Mouse (Mus musculus) limb, embryonic 14.5 days (tissue): ENCODE data around the gene Net1. TPM values are rescaled to one million over a fixed set of nuclear protein-coding genes. Genes with fewer than 3 reads are reported as not detected.
A peak's percentile ranks its signal among the peaks of the same experiment; 100 is the strongest.

Experiments
- ATAC-seq: fragments of 200-750 bp; cut with Nextera tagmentation; 2 replicates; pipeline ENCODE4 v1.8.0; 2017; ENCODE audit warnings: low read depth, moderate number of reproducible peaks, moderate TSS enrichment; ENCODE audit not compliant: low FRiP score
- DNase-seq: peaks from one replicate; pipeline ENCODE4 v3.0.0-alpha.2; 2015; ENCODE audit warnings: low spot score
- H3K27ac ChIP-seq: fragments of 300-500 bp; sonication (generic); replicated peaks from 2 replicates; pipeline ENCODE4 v1.5.1; 2014; ENCODE audit warnings: low read depth, mild to moderate bottlenecking, low read length, moderate library complexity, mixed read lengths
- H3K27me3 ChIP-seq: fragments of 300-500 bp; sonication (generic); 2 replicates; pipeline ENCODE4 v1.6.1; 2014; ENCODE audit warnings: low read length, mixed read lengths; ENCODE audit not compliant: control insufficient read depth, insufficient read depth
- H3K36me3 ChIP-seq: fragments of 300-500 bp; sonication (generic); 2 replicates; pipeline ENCODE4 v1.6.1; 2014; ENCODE audit warnings: mild to moderate bottlenecking, low read length, moderate library complexity, mixed read lengths; ENCODE audit not compliant: control insufficient read depth, insufficient read depth
- H3K4me1 ChIP-seq: fragments of 300-500 bp; sonication (generic); 2 replicates; pipeline ENCODE4 v1.6.1; 2014; ENCODE audit warnings: antibody characterized with exemption, low read length, mixed read lengths; ENCODE audit not compliant: control insufficient read depth, insufficient read depth
- H3K4me2 ChIP-seq: fragments of 300-500 bp; sonication (generic); replicated peaks from 2 replicates; pipeline ENCODE4 v1.6.1; 2014; ENCODE audit warnings: low read depth, mild to moderate bottlenecking, low read length, moderate library complexity; ENCODE audit not compliant: severe bottlenecking
- H3K4me3 ChIP-seq: fragments of 300-500 bp; sonication (generic); replicated peaks from 2 replicates; pipeline ENCODE4 v1.5.1; 2014; ENCODE audit warnings: low read length
- H3K9ac ChIP-seq: fragments of 300-500 bp; sonication (generic); 2 replicates; pipeline ENCODE4 v1.6.1; 2014; ENCODE audit warnings: mild to moderate bottlenecking, low read depth, low read length, moderate library complexity; ENCODE audit not compliant: severe bottlenecking
- H3K9me3 ChIP-seq: fragments of 300-500 bp; sonication (generic); 2 replicates; pipeline ENCODE4 v1.6.1; 2016; ENCODE audit warnings: low read length; ENCODE audit not compliant: control insufficient read depth
- POLR2A ChIP-seq: fragments of 200-500 bp; IDR thresholded peaks from 2 replicates; pipeline ENCODE4 v1.8.0; 2012; ENCODE audit warnings: inconsistent platforms, mild to moderate bottlenecking, moderate library complexity, borderline replicate concordance; ENCODE audit not compliant: insufficient read depth, insufficient read length; ENCODE audit errors: extremely low read depth
- WGBS: fragments of 180-500 bp; shearing (Covaris S2); extraction: QIAGEN DNeasy Blood & Tissue Kit; methylation state at CpG from one replicate; pipeline ENCODE4 v1.1.7; 2014; 5-methylcytosine and 5-hydroxymethylcytosine counted together
- polyA plus RNA-seq, 2 experiments: library from polyadenylated mRNA; depleted of rRNA in 1 of 2; stranded (reverse) in 1 of 2; unstranded in 1 of 2; fragments of >200 nt; fragmentation: Nextera tagmentation in 1 of 2; extraction: Ambion mirVana in 1 of 2; gene quantifications; 2 replicates each; pipeline versions ENCODE4 v1.2.1 to v1.2.3; 2012 to 2014

The Net1 gene
- polyA plus RNA-seq (2012; rRNA removed) (70.0 and 71.8 TPM in 2 replicates), polyA plus RNA-seq (2014; fragmentation: Nextera tagmentation; extraction: Ambion mirVana) (115 TPM in 2 replicates)

DNA sequence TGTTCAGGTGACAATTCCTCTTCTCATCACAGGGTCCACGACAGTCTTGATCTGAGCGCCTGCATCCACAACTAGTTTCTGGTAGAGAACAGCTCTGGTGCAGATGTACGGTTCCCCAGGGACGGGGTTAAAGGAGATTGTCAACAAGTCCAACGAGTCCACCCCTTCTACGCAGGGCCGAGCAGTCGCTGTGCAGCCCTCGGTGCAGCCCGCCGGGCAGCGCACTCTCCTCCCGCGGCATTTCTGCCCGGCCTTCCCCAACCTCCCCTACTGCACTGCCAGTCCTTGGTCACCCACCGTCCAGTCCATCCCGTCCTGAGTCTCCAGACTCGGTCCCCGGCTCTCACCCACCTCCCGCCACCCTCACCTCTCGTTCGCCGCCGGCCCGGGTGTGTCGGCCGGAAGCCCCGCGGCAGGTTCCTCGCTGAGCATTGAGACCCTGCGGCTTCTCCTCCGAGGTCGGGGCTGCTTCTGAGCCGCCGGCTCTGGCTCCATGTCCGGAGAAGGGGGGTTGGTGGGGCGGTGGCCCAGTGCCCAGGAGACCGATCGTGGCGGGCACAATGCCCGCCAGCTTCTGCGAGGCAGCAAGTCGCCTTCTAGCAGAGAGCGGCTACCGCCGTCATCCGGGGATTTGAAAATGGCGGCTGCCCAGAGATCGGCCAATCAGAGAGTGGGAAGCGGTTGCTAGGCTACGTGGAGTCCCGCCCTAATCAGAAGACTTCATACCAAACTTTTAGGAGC is at the start of gene Net1, which contains the start of gene Tubal3:
Net1 (minus strand) TSS at position 650 of the 741 bp plus-strand sequence.
Tubal3 (plus strand) TSS at position 704 of the 741 bp plus-strand sequence.
- Histone ChIP-seq H3K4me2 (peak within 1 kb of the TSS; percentile 77), H3K9me3 (no peaks in the 10 kb centered on the region), H3K4me1 (0 out of 2 replicates have a peak, but pooled peaks cover 6% of the 10 kb centered on the region), H3K27me3 (no peaks in the 10 kb centered on the region), H3K27ac (no peak within 1 kb of the TSS), H3K4me3 (peak within 1 kb of the TSS; percentile 91), H3K9ac (peak within 1 kb of the TSS; percentile 86), H3K36me3 (peaks cover 8% of the 10 kb centered on the region; the same call in 1 of the 2 replicates)
- DNase-seq (peak; percentile 96), ATAC-seq (peak; percentile 98)
- WGBS, result under 1% methylated on average over 49 of the region's 52 CpGs
- TF ChIP-seq POLR2A, result peak; percentile 66; the same call in 1 of the 2 replicates

DNA sequence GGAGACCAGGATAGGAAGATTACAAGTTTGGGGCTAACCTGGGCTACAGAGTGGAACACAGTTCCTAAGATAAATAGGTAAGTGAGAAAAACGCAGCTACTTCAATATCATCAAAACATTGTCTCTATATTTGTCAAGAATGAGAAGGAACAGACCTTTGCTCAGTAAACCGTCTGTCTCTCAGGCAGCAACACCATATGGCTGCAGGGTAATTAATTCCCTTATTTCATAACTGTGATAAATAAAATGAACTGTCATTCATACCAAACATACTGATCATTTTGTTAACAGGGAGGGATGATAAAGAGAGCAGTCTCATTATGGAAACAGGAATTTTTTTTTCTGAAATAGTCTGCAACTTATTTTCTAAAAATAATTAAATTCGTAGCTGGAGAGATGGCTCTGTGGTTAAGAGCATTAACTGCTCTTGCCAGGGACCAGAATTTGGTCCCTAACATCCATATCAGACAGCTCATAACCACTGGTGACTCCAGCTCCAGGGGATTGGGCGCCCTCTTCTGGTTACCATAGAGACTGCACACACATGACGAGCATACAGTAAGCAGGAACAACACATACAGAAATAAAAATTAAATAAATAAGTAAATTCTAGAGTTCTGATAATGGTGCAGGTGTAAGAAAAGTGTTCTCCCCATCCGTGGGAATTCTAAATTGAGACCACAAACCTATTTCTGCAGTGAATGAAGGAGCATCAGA is 33.3 kb upstream of the Net1 start:
- no peaks in the 10 kb centered on the region for H3K9me3 ChIP-seq
- H3K4me2 ChIP-seq, result no peak overlapping the region
- no peaks in the 10 kb centered on the region for H3K4me1 ChIP-seq
- TF ChIP-seq POLR2A, result no peak
- WGBS, result 80% methylated on average over 6 of the region's 6 CpGs
- no peak for ATAC-seq
- H3K27ac ChIP-seq, result no peak overlapping the region
- DNase-seq, result no peak
- H3K4me3 ChIP-seq, result no peak overlapping the region
- H3K9ac ChIP-seq, result no peak overlapping the region
- H3K36me3 ChIP-seq, result no peaks in the 10 kb centered on the region
- H3K27me3 ChIP-seq, result no peaks in the 10 kb centered on the region

DNA sequence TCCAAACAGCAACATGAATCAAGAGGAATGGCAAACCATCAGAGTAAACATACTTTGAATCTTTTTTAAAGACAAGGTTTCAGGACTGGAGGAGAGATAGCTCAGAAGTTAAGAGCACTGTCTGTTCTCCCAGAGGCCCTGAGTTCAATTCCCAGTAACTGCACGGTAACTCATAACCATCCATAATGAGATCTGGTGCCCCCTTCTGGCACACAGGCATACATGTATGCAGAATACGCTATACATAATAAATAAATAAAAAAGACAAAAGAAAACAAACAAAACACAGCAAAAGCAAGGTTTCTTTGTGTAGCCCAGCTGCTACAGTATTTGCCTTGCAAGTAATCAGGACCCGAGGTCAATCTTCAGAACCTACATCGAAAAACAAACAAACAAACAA is 31.5 kb upstream of the Net1 start:
- Histone ChIP-seq H3K4me3 (no peak overlapping the region), H3K4me2 (no peak overlapping the region), H3K9me3 (no peaks in the 10 kb centered on the region), H3K27me3 (no peaks in the 10 kb centered on the region), H3K27ac (no peak overlapping the region), H3K4me1 (no peaks in the 10 kb centered on the region), H3K9ac (no peak overlapping the region), H3K36me3 (no peaks in the 10 kb centered on the region)
- TF ChIP-seq POLR2A, result no peak
- no peak for DNase-seq
- 93% methylated on average over 4 of the region's 4 CpGs for WGBS
- ATAC-seq, result no peak

DNA sequence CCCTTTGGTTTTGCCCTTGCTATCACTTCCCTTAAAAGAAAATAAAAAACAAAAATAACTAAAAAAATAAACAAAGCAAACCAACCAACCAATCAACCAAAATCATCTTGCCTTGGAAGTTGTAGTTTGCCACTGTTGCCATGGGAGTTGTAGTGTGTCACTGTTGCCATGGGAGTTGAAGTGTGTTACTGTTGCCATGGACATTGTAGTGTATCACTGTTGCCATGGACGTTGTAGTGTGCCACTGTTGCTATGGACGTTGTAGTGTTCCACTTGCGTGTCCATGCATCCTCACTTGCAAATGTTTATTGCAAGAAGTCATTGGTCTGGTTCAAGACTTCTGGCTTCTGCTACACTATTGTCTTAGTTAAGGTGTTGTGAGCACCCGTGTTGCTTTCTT is 29.2 kb upstream of the Net1 start:
- H3K9me3 ChIP-seq, result no peaks in the 10 kb centered on the region
- H3K27me3 ChIP-seq, result no peaks in the 10 kb centered on the region
- TF ChIP-seq POLR2A, result no peak
- no peak overlapping the region for H3K27ac ChIP-seq
- H3K36me3 ChIP-seq, result no peaks in the 10 kb centered on the region
- no peak overlapping the region for H3K9ac ChIP-seq
- ATAC-seq (no peak), DNase-seq (no peak)
- WGBS, result 83% methylated on average over 4 of the region's 4 CpGs
- no peaks in the 10 kb centered on the region for H3K4me1 ChIP-seq
- no peak overlapping the region for H3K4me3 ChIP-seq
- H3K4me2 ChIP-seq, result no peak overlapping the region

DNA sequence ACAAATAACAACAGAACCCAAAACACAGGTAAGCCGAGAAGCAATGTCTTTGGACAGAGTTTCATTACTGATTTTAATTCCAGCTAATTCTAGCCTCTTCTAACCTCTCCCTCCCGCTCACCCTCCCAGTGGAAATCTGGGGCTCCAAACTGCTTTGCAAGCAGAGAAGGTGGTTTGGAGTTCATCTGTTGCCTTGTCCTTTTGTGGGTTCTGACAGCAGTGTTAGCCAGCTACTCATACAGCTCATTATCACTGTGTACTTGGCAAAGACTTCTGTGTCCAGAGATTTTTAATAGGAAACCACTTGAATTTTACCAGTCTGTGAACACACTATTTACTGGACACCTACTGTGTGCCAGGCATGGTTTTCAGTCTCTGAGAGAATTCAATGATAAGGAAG is 27.2 kb upstream of the Net1 start, which contains the start of gene Ucn3:
Ucn3 (minus strand) TSS at position 101 of the 400 bp plus-strand sequence.
- Histone ChIP-seq H3K27ac (no peak within 1 kb of the TSS), H3K4me3 (no peak within 1 kb of the TSS), H3K4me1 (no peaks in the 10 kb centered on the region), H3K36me3 (no peaks in the 10 kb centered on the region), H3K27me3 (no peaks in the 10 kb centered on the region), H3K9ac (no peak within 1 kb of the TSS), H3K9me3 (no peaks in the 10 kb centered on the region), H3K4me2 (no peak within 1 kb of the TSS)
- no peak for DNase-seq
- no peak for ATAC-seq
- TF ChIP-seq POLR2A, result no peak
- WGBS, result 44% methylated on average over 2 of the region's 2 CpGs
